Mouse (Mus musculus) adrenal gland, postnatal 4 days (tissue): ENCODE results near the gene Rab40c. TPM values are rescaled to one million over a fixed set of nuclear protein-coding genes. Genes with fewer than 3 reads are reported as not detected.
A peak's percentile ranks its signal among the peaks of the same experiment; 100 is the strongest.

Source experiments
- DNase-seq, 2 experiments: peaks; one replicate each; pipeline ENCODE4 v3.0.0; 2021 to 2022; ENCODE audit warnings: low spot score in 2 of 2, mixed read lengths in 2 of 2
- total RNA-seq, 2 experiments: library from RNA; stranded (reverse); gene quantifications; 2 replicates each; pipeline ENCODE4 v1.2.3; 2021

Gene Rab40c
- total RNA-seq, 2 experiments from 2014 or later, result 36.4 to 38.1 TPM

DNA sequence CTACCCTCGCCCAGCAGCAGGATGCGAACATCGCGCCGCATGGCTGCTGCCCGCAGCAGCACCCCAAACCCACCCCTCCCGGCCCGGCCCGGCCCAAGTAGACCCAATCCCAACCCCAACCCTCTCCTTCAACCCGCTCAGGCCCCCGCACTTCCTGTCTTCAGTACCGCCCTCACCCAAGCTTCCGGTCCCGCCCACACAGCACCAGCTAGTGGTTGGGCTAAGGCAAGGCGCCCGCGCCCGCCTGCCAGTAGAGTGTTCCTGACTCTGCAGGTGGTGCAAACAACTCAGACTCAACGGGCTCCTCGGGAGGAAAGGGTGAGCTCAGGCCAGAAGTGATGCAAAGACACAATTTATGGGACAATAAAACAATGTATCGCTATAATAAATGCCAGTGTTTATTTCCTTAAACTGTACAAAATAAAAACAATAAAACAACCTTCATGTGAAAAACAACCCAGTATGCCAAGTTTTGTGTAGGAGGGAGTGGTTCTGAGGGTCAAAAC lies 75.1 kb downstream of the Rab40c start, which contains the start of gene Rhot2:
Gene Rhot2 (minus strand): TSS at position 456 of the 506 bp plus-strand sequence.
- DNase-seq, result peak; percentile 74 to 89

- DNase-seq, result no peak
Observed at GRCm38 (mm10) chr17:25843636-25844395, 75.7 kb downstream of the Rab40c start.

DNA sequence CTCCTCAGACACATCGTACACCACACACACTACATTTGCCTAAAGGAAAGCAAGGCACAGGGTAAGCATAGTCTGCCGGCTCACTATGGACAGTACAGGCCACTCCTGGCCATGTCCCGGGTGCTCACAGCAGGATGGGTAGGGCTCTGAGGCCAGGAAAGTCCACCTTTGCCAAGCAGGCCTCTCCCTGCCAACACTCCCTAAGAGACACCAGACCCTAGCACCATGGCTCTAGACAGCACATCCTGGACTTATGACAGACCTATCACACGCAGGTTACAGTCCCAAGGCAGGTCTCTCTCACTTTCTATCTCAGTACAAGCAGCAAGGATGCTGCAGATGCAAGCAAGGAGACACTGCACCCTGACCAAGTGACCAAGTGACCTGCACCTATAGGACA lies 76.4 kb downstream of the Rab40c start:
- no peak for DNase-seq

DNA sequence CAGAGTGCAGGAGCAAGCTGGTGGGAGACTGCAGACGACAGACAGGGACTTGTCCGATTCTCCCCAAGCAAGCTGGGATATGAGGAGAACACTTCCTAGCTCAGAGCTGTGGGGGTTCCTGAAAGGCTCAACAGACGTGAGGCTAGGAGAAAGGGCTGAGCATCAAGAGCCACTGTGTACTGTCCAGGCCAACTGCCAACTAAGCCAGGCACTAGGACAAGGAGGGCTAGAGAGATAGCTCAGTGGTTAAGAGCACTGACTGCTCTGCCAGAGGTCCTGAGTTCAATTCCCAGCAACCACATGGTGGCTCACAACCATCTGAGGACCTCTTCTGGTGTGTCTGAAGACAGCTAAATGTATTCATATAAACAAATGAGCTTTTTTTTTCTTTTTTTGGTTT lies 77.0 kb downstream of the Rab40c start:
- DNase-seq, result no peak

- DNase-seq, result no peak
Observed at GRCm38 (mm10) chr17:25841117-25841880, 78.2 kb downstream of the Rab40c start, which contains the start of gene Gm20683. TSS of gene Gm20683 (minus strand) at chr17:25841763.

DNA sequence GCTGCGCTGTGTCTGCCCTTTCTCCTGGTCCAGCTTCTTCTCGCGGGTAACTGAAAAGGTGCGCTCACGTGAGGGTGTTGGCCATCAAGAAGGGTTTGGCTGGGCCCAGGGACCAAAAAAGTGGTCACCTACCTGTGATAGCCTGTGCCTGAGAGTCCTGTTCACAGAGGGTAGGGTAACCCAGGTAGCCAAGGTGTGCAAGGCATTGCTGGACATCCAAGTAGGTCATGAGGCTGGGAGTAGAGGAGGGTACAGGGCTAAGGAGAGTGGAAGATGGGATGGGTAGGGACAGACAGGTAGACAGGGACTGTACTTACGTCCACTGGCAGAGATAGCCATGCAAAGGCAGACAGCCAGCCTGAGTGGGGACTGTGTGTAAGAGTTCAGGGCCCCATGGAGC lies 79.0 kb downstream of the Rab40c start:
- DNase-seq, result no peak

DNA sequence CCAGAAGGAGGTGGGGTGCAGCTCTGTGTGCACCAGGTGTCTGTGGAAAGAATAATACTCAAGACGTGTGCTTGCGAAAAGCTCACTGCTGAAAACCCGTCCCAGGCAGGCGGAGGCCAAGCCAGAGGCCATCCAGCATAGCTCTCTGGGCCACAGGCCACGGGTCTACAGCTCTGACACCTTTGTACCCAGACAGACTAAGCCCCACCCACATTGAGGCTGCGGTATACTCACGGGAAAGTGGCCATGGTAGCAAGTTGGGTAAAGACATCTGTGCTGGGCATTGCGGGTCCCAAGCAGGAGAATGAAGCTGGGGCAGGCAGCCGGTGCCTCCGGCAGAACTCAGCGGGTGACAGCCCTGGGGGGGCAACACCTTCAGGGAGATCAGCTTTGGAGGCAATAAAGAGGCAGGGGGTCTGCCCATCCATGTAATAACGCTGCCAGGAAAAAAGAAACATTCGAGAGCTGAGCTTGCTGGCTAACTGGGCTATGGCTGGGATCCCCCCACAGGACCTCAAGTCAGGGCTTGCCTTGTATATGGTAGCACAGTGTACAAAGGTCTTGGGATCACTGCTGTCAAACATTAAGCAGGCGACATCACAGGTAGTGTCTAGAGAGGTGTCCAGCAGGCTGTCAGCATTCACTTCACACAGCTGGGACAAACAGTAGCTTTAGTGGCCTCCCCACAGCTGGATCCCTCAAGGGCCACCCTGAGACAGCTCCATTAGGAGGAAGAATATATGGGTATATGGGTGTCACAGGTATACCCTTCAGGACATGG lies 79.9 kb downstream of the Rab40c start:
- DNase-seq, result no peak

- DNase-seq, result no peak
Observed at GRCm38 (mm10) chr17:25838904-25839303, 80.6 kb downstream of the Rab40c start.

GRCm38 (mm10) chr17:25837533-25837932 lies 82.0 kb downstream of the Rab40c start:
- no peak for DNase-seq

DNA sequence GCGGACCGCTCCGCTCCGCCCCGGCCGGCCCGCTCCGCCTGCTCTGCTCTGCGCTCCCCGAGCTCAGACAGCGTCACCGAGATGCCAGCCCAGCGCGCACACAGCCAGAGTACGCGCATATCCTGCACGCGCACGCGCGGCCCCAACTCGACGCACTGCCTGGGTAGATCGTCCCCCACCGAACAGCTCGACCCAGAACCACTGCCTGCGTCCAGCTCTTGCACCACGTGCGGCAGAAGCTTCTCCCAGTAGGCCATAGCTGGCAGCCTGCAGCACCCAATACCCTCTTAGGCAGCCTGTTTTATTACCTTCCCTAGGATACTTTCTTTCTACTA lies 82.5 kb downstream of the Rab40c start, which contains the start of gene Rhbdl1:
Gene Rhbdl1 (minus strand): TSS at position 220 of the 335 bp plus-strand sequence.
- peak; percentile 54 to 65 for DNase-seq

DNA sequence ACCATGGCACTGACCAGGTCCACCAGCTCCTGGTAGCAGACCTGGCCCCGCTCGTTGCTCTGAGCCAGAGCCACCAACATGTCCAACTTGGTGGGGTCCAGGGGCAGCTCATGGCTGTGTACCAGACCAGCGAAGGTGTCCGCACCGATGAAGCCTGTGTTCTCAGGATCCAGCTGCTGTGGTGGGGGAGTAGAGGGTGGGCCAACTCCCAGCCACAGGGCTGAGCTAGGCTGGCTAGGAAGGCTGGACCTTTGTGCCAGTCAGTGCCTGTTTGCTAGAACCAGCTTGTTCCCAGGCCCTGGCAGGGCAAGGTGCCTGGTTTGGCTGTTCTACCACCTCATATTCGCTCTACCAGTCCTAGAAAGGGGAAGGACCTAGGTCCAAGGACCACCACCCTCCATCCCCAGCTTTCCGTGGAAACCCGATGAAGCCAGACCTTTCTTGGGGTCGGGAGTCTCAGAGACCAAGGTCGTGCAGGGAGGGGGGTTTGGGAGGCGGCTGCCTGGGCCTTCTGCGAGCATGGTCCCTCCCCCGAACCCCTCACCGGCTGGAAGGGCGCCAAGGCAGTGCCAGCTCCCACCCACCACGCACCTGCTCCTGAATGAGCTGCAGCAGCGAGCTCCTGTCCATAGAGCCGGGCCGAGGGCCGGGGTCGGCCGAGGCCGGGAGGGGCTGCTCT lies 83.0 kb downstream of the Rab40c start:
- DNase-seq, result no peak

DNA sequence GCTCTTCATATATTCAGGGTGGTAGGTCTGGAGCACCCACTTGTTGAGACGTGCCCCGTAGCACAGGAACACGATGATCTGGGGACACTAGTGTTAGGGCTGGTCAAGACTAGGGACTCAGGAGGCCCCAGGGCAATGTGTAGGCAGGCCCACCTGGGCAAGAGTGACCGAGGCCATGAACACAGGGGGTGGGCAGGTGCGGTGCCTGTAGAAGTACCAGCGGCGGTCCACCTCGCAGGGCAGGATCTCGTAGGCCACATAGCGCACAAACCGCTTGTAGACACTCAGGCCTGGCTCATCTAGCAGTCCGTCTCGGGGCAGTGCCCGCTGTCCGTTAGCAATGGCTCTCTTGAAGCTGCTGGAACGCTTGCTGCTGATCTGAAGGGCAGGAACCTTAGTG lies 83.7 kb downstream of the Rab40c start:
- no peak for DNase-seq

DNA sequence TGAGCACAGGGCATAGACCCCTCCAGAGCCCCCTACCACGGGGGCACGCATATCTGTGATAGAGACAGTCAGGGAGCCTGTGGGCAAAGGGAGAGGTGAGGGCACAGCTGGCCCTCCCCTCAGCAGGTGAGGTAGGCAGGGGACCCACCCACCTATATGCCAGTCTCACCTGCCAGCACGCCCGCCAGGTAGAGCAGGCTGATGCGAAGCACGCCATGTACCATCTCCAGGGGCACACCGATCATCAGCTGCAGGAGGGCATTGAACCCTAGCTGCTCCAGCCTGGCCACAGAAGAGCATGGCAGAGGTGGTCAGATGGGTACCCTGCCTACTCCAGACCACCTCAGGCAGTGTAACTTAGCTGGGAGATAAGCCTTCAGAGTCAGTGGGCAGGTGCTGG lies 84.2 kb downstream of the Rab40c start:
- no peak for DNase-seq

DNA sequence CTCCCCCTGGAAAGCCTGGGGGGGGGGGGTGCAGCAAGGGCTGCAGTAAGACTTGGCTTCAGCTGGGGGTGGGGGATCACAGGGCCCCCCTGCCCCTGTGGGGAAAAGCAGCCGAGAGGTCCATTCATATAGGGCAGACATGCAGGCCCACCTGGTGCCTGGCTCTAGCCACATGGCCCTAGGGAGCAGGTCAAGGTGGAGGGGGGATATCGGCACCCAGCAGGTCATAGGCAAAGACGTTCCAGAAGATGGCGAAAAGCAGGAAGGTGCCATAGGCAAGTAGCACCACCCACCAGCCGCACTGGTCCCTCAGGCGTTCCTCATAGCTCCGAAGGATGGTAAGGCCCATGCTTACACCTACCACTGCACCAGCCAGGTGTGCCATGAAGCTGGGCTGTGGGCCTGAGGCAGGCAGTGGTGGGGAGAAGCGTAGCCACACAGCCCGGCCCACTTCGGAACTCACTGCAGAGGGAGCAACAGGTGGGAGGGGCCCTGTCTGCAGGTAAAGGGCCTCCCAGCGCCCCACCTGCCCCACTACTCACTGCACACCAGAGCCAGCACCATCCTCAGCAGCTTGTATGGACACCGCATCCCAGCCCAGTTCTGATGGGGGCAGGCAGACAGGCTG lies 84.8 kb downstream of the Rab40c start:
- no peak for DNase-seq

- no peak for DNase-seq
Observed at GRCm38 (mm10) chr17:25833961-25834594, 85.4 kb downstream of the Rab40c start.

- DNase-seq, result peak in 1 of 2 experiments; percentile 62
Observed at GRCm38 (mm10) chr17:25833291-25833663, 86.2 kb downstream of the Rab40c start, which contains the start of gene Stub1. TSS of gene Stub1 (minus strand) at chr17:25833404.

DNA sequence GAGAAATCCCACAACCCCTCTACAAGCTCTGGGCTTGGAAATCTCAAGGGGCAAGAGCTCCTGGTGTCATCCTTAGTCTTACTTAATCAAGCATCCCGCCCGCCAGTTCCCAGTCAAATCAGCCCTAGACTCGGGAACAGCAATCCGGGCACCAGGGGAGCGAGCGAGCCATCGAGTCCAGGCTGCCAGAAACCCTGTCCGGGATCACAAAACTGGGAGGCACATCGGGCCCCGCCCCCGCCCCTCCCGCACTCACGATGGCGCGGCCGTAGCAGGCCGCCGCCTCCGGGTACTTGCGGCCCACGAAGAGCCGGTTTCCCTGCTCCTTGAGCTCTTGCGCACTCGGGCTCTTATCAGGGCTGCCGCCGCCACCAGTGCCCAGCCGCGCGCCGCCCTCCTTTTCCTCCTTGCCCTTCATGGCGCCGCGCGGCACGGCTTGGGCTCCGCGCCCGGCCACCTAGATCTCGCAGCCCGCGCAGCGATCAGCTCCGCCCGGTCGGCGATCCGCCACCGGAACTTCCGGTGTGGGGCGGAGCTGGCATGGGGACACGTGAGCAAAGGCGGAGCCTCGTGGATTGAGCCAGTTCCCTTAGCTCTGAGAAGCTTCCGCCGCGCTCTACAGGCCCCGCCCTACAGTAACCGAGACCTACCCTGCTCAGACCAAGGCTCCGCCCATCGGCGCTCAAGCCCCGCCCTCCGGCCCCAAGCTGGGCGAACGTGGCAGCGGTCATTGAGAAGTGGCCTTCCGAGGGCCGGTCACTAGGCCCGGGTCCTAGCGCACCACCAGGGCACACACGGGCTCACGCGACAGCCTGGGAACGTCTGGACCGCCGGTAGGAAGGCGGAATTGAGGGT lies 86.9 kb downstream of the Rab40c start:
- DNase-seq, result peak; percentile 97 to 99
